Mouse (Mus musculus) heart, postnatal 25 days (tissue): ENCODE measurements around the gene Poc1a. TPM values are rescaled to one million over a fixed set of nuclear protein-coding genes. Genes with fewer than 3 reads are reported as not detected.

Experiments used
- DNase-seq: peaks from one replicate; pipeline ENCODE4 v3.0.0; 2022; ENCODE audit warnings: low spot score
- intact Hi-C: fragments of 180-260 bp; cut with DNase I; formaldehyde crosslinking; loops from one replicate; pipeline ENCODE4 v1.15.1; 2025
- total RNA-seq, 2 experiments: library from RNA; stranded (reverse); gene quantifications; 2 replicates each; pipeline ENCODE4 v1.2.3; 2021

Gene Poc1a
- total RNA-seq, 2 experiments from 2014 or later, result 3.3 to 3.4 TPM

- intact Hi-C loops, result no loop called here
- DNase-seq, result no peak
Observed at GRCm38 (mm10) chr9:106355217-106355974, 74.5 kb downstream of the Poc1a start.

- no peak for DNase-seq
- intact Hi-C loops, result no loop called here
Observed at GRCm38 (mm10) chr9:106355975-106356286, 75.1 kb downstream of the Poc1a start.

DNA sequence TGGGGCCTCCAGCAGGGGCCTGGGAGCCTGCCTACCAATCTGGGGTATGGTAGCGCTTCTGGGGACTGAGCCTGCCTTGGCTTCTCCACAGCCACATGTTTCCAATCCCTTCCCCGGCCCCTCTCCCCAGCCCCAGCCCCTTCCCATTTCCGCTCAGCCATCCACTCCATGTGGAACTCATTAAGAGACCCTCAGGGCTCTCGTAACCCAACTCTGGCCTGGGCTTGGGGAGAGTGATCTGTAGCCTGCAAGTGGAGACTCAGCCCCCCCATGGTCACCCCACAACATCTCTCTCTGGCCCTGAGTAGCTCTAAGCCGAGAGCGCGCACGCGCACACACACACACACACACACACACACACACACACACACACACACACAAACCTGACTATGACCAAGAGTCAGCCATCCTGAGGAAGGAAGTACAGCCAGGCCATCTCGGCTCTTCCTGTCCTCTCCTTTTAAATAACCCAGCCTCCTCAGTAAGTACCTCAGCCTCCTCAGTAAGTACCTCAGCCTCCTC is 75.5 kb downstream of the Poc1a start:
- no peak for DNase-seq
- intact Hi-C loops, result no loop called here

GRCm38 (mm10) chr9:106357167-106357566 is 76.3 kb downstream of the Poc1a start:
- intact Hi-C loops, result no loop called here
- DNase-seq, result no peak

- intact Hi-C loops, result no loop called here
- no peak for DNase-seq
Observed at GRCm38 (mm10) chr9:106359297-106359696, 78.4 kb downstream of the Poc1a start.

- no peak for DNase-seq
- intact Hi-C loops, result no loop called here
Observed at GRCm38 (mm10) chr9:106361140-106361539, 80.3 kb downstream of the Poc1a start.

- intact Hi-C loops, result loop anchor here (5.0 kb wide), 1 partner anchor 112 kb away; the partner anchor contains the start of genes Parp3 and Rrp9
- no peak for DNase-seq
Observed at GRCm38 (mm10) chr9:106365333-106365732, 84.5 kb downstream of the Poc1a start.

DNA sequence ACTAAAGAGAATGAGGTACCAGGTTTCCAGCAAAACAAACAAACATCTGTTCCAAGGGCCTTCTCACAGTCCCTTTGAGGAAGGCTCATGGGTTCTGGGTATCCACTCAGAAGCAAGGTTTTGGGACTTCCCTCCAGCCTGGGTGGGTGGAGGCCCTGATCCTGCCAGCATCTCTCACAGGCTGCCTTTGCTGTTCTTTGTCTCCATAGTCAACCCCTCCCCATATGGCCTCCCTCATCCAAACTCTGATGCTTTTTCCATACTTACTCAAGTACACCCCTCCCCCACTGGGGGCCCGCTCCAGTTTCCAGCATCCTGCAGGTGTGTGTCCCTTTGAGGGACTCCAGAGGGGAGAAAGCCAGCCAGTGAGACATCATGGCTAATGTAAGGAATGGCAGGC is 85.3 kb downstream of the Poc1a start:
- no peak for DNase-seq
- intact Hi-C loops, result loop anchor here (2.0 to 5.0 kb wide), 2 partner anchors 17 to 111 kb away; partner anchors contain the start of genes Parp3 and Rrp9

DNA sequence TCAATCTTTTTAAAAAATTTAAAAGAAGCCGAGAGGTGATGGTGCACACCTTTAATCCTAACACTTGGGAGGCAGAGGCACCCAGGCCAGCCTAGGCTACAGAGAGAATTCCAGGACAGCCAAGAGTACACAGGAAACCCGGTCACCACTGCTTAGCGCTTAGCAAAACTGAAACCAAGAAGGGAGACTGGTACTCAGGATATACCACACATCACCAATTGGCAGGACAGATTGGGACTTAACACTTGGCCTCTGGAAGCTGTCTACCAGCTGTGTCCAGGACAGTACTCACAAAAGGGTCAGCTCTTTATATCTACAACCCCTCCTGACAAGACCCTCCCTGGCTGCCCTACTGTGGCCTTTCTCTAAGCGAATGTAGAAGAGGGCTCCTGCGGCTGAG is 86.1 kb downstream of the Poc1a start:
- intact Hi-C loops, result loop anchor here (2.0 to 5.0 kb wide), 2 partner anchors 18 to 110 kb away; partner anchors contain the start of genes Parp3 and Rrp9
- no peak for DNase-seq

DNA sequence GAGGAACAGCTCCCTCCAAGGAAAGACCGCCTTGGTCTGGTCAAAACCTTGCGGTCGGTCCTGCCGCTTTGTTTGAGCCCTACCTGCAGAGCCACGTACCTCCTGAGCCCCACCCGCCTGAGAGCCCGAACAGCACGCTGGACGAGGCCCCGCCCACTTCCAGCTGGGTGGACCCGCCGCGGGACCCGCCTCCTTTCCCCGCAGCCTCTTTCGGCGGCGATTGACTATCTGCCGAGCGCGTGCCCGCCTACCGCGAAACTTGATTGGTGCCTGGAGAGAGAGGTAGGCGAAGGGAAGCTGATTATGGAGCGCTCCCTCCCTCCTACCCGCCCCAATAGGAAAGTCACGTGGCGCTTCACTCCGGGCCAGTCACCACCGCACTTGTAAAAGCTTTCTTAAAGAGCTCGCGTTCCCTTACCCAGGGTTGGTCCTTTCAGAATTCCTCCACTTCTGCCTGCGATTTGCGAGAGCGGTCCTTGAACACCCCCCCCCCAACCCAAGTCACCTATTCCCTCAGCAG is 86.8 kb downstream of the Poc1a start:
- intact Hi-C loops, result loop anchor here (2.0 to 5.0 kb wide), 3 partner anchors 19 to 110 kb away; partner anchors contain the start of genes Parp3 and Rrp9
- peak; percentile 98 for DNase-seq

- intact Hi-C loops, result loop anchor here (2.0 to 5.0 kb wide), 2 partner anchors 39 to 109 kb away; partner anchors contain the start of genes Parp3 and Rrp9
- DNase-seq, result peak; percentile 83
Observed at GRCm38 (mm10) chr9:106368112-106368717, 87.4 kb downstream of the Poc1a start, which contains the start of gene Dusp7. Dusp7 (plus strand) TSS chr9:106368632.

DNA sequence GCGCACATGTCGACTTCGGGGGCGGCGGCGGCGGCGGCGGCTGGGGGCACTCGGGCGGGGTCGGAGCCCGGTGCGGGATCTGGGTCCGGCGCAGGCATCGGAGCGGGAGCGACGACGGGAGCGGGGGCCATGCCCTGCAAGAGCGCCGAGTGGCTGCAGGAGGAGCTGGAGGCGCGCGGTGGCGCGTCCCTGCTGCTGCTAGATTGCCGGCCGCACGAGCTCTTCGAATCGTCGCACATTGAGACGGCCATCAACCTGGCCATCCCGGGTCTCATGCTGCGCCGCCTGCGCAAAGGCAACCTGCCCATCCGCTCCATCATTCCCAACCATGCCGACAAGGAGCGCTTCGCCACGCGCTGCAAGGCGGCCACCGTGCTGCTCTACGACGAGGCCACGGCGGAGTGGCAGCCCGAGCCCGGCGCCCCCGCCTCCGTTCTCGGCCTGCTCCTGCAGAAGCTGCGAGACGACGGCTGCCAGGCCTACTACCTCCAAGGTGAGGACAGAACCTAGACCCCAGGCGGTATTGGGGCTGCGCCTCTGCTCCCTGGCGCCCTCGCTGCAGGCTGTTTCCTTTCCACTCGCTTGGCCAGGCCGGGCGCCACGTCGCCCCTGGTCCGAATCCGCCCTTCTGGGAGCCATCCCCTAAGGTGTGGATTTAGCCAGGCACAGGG is 88.1 kb downstream of the Poc1a start:
- intact Hi-C loops, result loop anchor here (2.0 to 5.0 kb wide), 2 partner anchors 38 to 108 kb away; partner anchors contain the start of genes Parp3 and Rrp9
- no peak for DNase-seq

- intact Hi-C loops, result loop anchor here (2.0 to 5.0 kb wide), 4 partner anchors 15 to 107 kb away; partner anchors contain the start of genes Parp3 and Rrp9
- peak; percentile 54 for DNase-seq
Observed at GRCm38 (mm10) chr9:106369801-106370485, 89.1 kb downstream of the Poc1a start.

DNA sequence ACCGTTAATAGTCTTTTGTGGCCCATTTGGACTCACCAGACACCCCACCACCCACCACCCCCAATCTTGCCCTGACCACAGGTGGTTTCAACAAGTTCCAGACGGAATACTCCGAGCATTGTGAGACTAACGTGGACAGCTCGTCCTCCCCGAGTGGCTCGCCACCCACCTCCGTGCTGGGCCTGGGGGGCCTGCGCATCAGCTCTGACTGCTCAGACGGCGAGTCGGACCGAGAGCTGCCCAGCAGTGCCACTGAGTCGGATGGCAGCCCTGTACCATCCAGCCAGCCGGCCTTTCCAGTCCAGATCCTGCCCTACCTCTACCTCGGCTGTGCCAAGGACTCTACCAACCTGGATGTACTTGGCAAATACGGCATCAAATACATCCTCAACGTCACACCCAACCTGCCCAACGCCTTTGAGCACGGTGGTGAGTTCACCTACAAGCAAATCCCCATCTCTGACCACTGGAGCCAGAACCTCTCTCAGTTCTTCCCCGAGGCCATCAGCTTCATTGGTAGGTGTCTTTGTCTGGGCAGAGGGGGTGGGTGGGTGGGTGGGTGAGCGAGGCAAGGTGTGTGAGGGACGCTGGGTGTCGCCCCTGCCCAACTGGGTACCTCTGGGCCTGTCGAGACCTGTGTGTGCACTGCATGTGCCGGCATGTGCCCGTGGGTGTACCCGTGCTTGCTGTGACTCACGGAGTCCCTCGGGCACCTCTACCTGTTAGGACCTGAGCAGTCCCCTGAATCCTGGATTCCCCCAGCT is 89.9 kb downstream of the Poc1a start:
- intact Hi-C loops, result loop anchor here (1.0 to 5.0 kb wide), 3 partner anchors 14 to 64 kb away; no protein-coding TSS in a partner anchor
- DNase-seq, result no peak

DNA sequence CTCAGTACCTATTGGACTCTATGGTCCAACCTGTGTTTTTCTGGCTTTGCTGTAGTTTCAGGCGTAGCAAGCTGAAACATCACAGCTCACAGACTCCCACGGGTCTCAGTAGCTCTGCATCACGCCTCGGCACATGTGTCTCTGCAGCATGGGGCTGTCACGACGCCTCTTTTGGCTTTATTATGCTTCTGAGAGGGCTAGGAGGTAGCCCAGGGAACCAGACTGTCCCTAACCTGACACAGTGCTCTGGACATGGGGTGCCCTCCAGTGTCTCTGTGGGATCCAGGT is 90.5 kb downstream of the Poc1a start:
- no peak for DNase-seq
- intact Hi-C loops, result loop anchor here (1.0 to 5.0 kb wide), 3 partner anchors 13 to 64 kb away; no protein-coding TSS in a partner anchor

DNA sequence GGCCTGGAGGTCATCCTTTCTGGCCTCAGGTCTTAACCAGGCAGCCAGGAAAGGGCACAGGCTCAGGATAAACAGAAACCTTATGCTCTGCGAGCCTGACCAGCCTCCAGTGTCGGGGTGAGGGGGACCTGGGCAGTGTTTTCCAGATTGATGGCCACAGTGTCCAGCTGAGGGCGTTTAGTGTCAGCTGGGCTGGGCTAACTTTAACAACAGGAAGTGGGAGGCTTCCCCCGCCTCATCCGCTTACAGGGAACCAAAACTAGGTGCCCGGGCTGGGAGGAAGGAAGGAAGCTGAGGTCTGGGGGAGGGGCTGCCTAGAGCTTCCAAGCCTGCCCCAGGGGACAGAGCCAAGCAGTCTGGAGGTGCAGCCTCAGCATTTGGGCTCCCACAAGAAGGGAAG is 90.9 kb downstream of the Poc1a start:
- peak; percentile 90 for DNase-seq
- intact Hi-C loops, result loop anchor here (1.0 to 5.0 kb wide), 3 partner anchors 13 to 64 kb away; no protein-coding TSS in a partner anchor

DNA sequence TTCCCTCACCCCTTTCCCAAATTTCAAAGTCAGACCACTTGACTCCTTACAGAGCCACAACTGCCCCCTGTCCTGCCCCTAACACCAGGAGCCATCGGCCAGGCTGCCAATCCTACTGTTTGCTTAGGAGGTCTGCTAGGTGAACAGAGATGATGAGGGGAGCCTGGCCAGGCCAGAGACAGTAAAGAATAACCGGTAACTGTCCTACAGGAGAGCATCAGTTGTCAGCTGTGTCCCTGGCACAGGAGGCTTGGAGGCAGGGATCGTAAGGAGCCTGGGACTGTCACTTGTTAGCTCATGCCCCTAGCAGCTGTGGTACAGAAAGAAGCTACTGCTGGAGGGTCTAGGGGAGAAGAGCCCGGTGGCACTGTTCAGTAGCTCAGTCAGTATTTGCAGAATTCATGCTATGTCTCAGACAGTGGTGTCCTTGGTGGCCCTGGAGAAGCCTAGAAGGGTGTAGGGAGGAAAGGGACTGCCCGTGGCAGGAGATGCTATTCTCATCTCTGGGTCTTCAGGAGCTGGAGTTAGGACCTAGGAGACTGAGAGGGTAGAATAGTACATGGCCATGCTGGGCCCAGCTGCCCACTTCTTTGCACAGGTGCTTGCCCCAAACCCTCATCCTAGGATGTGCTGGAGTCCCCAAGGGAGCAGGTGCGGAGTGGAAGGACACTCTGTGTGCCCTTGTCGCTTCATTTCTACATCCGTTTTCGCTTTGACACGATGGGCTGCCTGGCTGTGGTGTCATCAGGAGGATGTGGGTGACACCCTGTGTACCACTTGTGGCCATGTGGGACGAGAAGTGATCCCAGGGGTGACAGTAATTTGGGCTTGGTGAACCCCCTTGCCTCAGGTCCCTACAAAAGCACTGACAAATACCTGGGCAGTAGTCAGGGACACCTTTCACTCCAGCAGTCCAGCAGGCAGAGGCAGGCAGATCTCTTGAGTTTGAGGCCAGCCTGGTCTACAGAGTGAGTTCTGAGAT is 91.9 kb downstream of the Poc1a start:
- DNase-seq, result no peak
- intact Hi-C loops, result loop anchor here (5.0 kb wide), 1 partner anchor 65 kb away; no protein-coding TSS in a partner anchor
